ENCODE assay signal across 29 mouse cellular contexts in the genomic region with DNA sequence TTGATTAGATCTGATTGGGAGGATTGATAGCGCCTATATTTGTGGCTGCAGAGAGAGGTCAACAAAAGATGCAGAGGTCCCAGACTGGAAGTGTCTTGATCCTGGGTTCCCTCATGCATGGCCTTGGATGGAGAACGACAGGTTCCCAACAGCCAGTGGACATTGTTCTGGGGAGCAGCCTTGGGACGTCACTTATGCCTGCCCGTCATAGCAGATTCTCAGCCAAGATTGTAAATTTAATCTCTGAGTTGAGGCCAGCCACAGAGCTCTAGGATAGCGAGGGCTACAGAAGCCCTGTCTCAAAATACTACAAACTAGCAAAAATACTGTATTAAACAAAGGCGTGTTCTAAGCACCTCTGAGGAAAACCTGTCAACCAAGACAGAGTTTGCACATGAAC. TPM values are rescaled to one million over a fixed set of nuclear protein-coding genes. Genes with fewer than 3 reads are reported as not detected.
DNase-seq lines count a peak whose midpoint lies in the region; ATAC-seq and TF ChIP-seq lines count a peak whose summit lies in the region.
"Had no signal": no experiment of that assay in that cellular context is flagged by ENCODE, and none has a peak within 500 bp of the region (broad histone marks: within the 10 kb centered on the region; RNA-seq: fewer than 3 reads in every experiment).

No protein-coding gene starts in this region.

- peak overlapping the region; percentile 33; the same call in 1 of the 2 replicates for H3K27ac ChIP-seq in stomach, embryonic 16.5 days (ENCODE audit: low read length)
- H3K27ac ChIP-seq in stomach, postnatal 0 days (replicated peaks) = no peak overlapping the region
- 0 out of 2 replicates have a peak overlapping the region, but pooled peaks have one; percentile 73 for H3K27ac ChIP-seq in intestine, postnatal 0 days (ENCODE audit: low read depth, low read length)
- H3K27ac ChIP-seq: forebrain, embryonic 10.5 days; forebrain, embryonic 13.5 days; heart, embryonic 15.5 days; hindbrain, embryonic 10.5 days; hindbrain, embryonic 13.5 days had no signal

- no peak overlapping the region for H3K4me2 ChIP-seq in stomach, embryonic 16.5 days (ENCODE audit: low read depth, low read length)
- H3K4me2 ChIP-seq in stomach, postnatal 0 days (replicated peaks; ENCODE audit: low read depth) = no peak overlapping the region
- peak overlapping the region; percentile 57 for H3K4me2 ChIP-seq in intestine, postnatal 0 days (replicated peaks; ENCODE audit: low read depth)
- H3K4me2 ChIP-seq: forebrain, embryonic 13.5 days; heart, embryonic 12.5 days; heart, embryonic 15.5 days; hindbrain, embryonic 13.5 days had no signal

- no peaks in the 10 kb centered on the region for H3K4me1 ChIP-seq in stomach, embryonic 16.5 days (ENCODE audit: control insufficient read depth, insufficient read depth, low read length)
- no peaks in the 10 kb centered on the region for H3K4me1 ChIP-seq in stomach, postnatal 0 days (replicated peaks; ENCODE audit: control insufficient read depth, insufficient read depth)
- no peaks in the 10 kb centered on the region; the same call in 1 of the 2 replicates for H3K4me1 ChIP-seq in intestine, postnatal 0 days (replicated peaks; ENCODE audit: control insufficient read depth, insufficient read depth, low read length)
- H3K4me1 ChIP-seq: forebrain, embryonic 10.5 days; forebrain, embryonic 13.5 days; heart, embryonic 12.5 days; heart, embryonic 15.5 days; hindbrain, embryonic 10.5 days; hindbrain, embryonic 13.5 days had no signal

- no peaks in the 10 kb centered on the region for H3K9me3 ChIP-seq in stomach, embryonic 16.5 days (replicated peaks; ENCODE audit: control insufficient read depth, low read length)
- no peaks in the 10 kb centered on the region for H3K9me3 ChIP-seq in stomach, postnatal 0 days (ENCODE audit: control insufficient read depth, low read length)
- no peaks in the 10 kb centered on the region for H3K9me3 ChIP-seq in intestine, postnatal 0 days (ENCODE audit: control insufficient read depth)
- H3K9me3 ChIP-seq: forebrain, embryonic 10.5 days; forebrain, embryonic 13.5 days; heart, embryonic 15.5 days; hindbrain, embryonic 10.5 days; hindbrain, embryonic 13.5 days had no signal

- 64% methylated on average over 6 of the region's 6 CpGs for WGBS in stomach, embryonic 16.5 days
- WGBS in stomach, postnatal 0 days = 62% methylated on average over 6 of the region's 6 CpGs
- 45% methylated on average over 6 of the region's 6 CpGs for WGBS in intestine, postnatal 0 days

- no peak overlapping the region for H3K9ac ChIP-seq in stomach, embryonic 16.5 days (ENCODE audit: low read length)
- H3K9ac ChIP-seq in stomach, postnatal 0 days (ENCODE audit: low read length) = no peak overlapping the region
- no peak overlapping the region for H3K9ac ChIP-seq in intestine, postnatal 0 days (ENCODE audit: low read depth, low read length)
- H3K9ac ChIP-seq: forebrain, embryonic 13.5 days; heart, embryonic 12.5 days; heart, embryonic 15.5 days; hindbrain, embryonic 13.5 days had no signal

- ATAC-seq in stomach, embryonic 16.5 days (ENCODE audit: insufficient read depth, low FRiP score) = no peak
- no peak for ATAC-seq in stomach, postnatal 0 days (ENCODE audit: low FRiP score, low TSS enrichment)
- 0 out of 2 replicates have a peak, but pooled peaks have one; percentile 20 for ATAC-seq in intestine, postnatal 0 days
- ATAC-seq: CD4-positive, CD25-positive, alpha-beta regulatory T cell, adult 4 months; forebrain, embryonic 13.5 days; forebrain, embryonic 16.5 days; hindbrain, embryonic 16.5 days had no signal

- intact Hi-C loops in gastrocnemius, postnatal 14 days (cut with DNase I; ENCODE audit: low total_unique reads) = no loop called here

- H3K36me3 ChIP-seq in stomach, embryonic 16.5 days (ENCODE audit: control insufficient read depth, insufficient read depth, low read length) = no peaks in the 10 kb centered on the region
- no peaks in the 10 kb centered on the region for H3K36me3 ChIP-seq in stomach, postnatal 0 days (ENCODE audit: control insufficient read depth, insufficient read depth, low read length)
- H3K36me3 ChIP-seq in intestine, postnatal 0 days (ENCODE audit: control insufficient read depth, insufficient read depth) = peaks cover 13% of the 10 kb centered on the region; the same call in 1 of the 2 replicates
- H3K36me3 ChIP-seq: forebrain, embryonic 10.5 days; heart, embryonic 12.5 days; heart, embryonic 15.5 days; hindbrain, embryonic 10.5 days; hindbrain, embryonic 13.5 days had no signal

- no peaks in the 10 kb centered on the region for H3K27me3 ChIP-seq in stomach, embryonic 16.5 days (ENCODE audit: control insufficient read depth, insufficient read depth, low read length)
- no peaks in the 10 kb centered on the region for H3K27me3 ChIP-seq in stomach, postnatal 0 days (ENCODE audit: control insufficient read depth, insufficient read depth, low read length)
- no peaks in the 10 kb centered on the region for H3K27me3 ChIP-seq in intestine, postnatal 0 days (replicated peaks; ENCODE audit: control insufficient read depth, insufficient read depth, low read length)
- H3K27me3 ChIP-seq: forebrain, embryonic 13.5 days; heart, embryonic 12.5 days; heart, embryonic 15.5 days; hindbrain, embryonic 13.5 days had no signal

- H3K4me3 ChIP-seq in stomach, embryonic 16.5 days (replicated peaks; ENCODE audit: low read length) = no peak overlapping the region
- no peak overlapping the region for H3K4me3 ChIP-seq in stomach, postnatal 0 days (ENCODE audit: low read depth, low read length)
- peak overlapping the region; percentile 26 for H3K4me3 ChIP-seq in intestine, postnatal 0 days (ENCODE audit: low read depth, low read length)
- H3K4me3 ChIP-seq: forebrain, embryonic 10.5 days; forebrain, embryonic 13.5 days; heart, embryonic 12.5 days; heart, embryonic 15.5 days; hindbrain, embryonic 10.5 days; hindbrain, embryonic 13.5 days had no signal

- peak; percentile 31 for DNase-seq in adrenal gland, postnatal 14 days
- DNase-seq in adrenal gland, postnatal 10 days = no peak
- DNase-seq in stomach, postnatal 0 days (ENCODE audit: low spot score) = no peak
- no peak for DNase-seq in gastrocnemius, postnatal 14 days
- DNase-seq: cerebellum, adult 18-20 months; cerebellum, adult 9-10 months; cerebellum, postnatal 14 days; gastrocnemius, postnatal 10 days; heart, adult 18-20 months; heart, postnatal 10 days; heart, postnatal 36 days; kidney, adult 11 months had no signal

- TF ChIP-seq CTCF in stomach, postnatal 0 days (IDR thresholded peaks at IDR 0.05; ENCODE audit: low read depth) = no peak
- TF ChIP-seq CTCF in intestine, postnatal 0 days (IDR thresholded peaks at IDR 0.05; ENCODE audit: low read depth) = no peak

- no peak for TF ChIP-seq EP300 in stomach, postnatal 0 days (optimal IDR thresholded peaks at IDR 0.05)

RNA-seq across cellular contexts. Expression of a gene that starts 18.3 kb away (rescaled TPM):
- total RNA-seq in adrenal gland, postnatal 14 days (2021) = not detected in 2 replicates
- under 1 TPM; 0.36 to 0.48 TPM for total RNA-seq in adrenal gland, postnatal 10 days (2021)
- polyA plus RNA-seq in stomach, embryonic 16.5 days (2015; fragmentation: Nextera tagmentation; extraction: Ambion mirVana) = 0.18 and 0.39 TPM in 2 replicates
- polyA plus RNA-seq in stomach, postnatal 0 days (2015; fragmentation: Nextera tagmentation; extraction: Ambion mirVana) = not detected in 2 replicates
- polyA plus RNA-seq in intestine, postnatal 0 days (2015; fragmentation: Nextera tagmentation; extraction: Ambion mirVana) = 0.13 TPM in 1 of 2 replicates, not detected in the other
- total RNA-seq in gastrocnemius, postnatal 14 days (2021) = under 1 TPM; 0.89 to 0.98 TPM
- polyA plus RNA-seq: CD4-positive, CD25-positive, alpha-beta regulatory T cell, adult 4 months; forebrain, embryonic 13.5 days; forebrain, embryonic 16.5 days; heart, embryonic 12.5 days; heart, embryonic 15.5 days; hindbrain, embryonic 16.5 days had no signal

RNA-seq across cellular contexts. Expression of a gene that starts 22.6 kb away (rescaled TPM):
- not detected in 2 replicates for total RNA-seq in adrenal gland, postnatal 14 days (2021)
- not detected for total RNA-seq in adrenal gland, postnatal 10 days (2021)
- polyA plus RNA-seq in stomach, embryonic 16.5 days (2015; fragmentation: Nextera tagmentation; extraction: Ambion mirVana) = not detected in 2 replicates
- not detected in 2 replicates for polyA plus RNA-seq in stomach, postnatal 0 days (2015; fragmentation: Nextera tagmentation; extraction: Ambion mirVana)
- not detected in 2 replicates for polyA plus RNA-seq in intestine, postnatal 0 days (2015; fragmentation: Nextera tagmentation; extraction: Ambion mirVana)
- not detected for total RNA-seq in gastrocnemius, postnatal 14 days (2021)
- total RNA-seq: gastrocnemius, adult 18-20 months; gastrocnemius, postnatal 10 days; gastrocnemius, postnatal 4 days; heart, adult 18-20 months; heart, postnatal 10 days; heart, postnatal 36 days; MEL had no signal
- polyA plus RNA-seq: CD4-positive, CD25-positive, alpha-beta regulatory T cell, adult 4 months; embryonic facial prominence, embryonic 11.5 days; embryonic facial prominence, embryonic 14.5 days; forebrain, embryonic 10.5 days; forebrain, embryonic 13.5 days; forebrain, embryonic 16.5 days; heart, embryonic 12.5 days; heart, embryonic 15.5 days; hindbrain, embryonic 10.5 days; hindbrain, embryonic 13.5 days; hindbrain, embryonic 16.5 days had no signal

RNA-seq across cellular contexts. Expression of a gene that starts 55.6 kb away (rescaled TPM):
- not detected in 2 replicates for total RNA-seq in adrenal gland, postnatal 14 days (2021)
- total RNA-seq in adrenal gland, postnatal 10 days (2021) = not detected
- polyA plus RNA-seq in stomach, embryonic 16.5 days (2015; fragmentation: Nextera tagmentation; extraction: Ambion mirVana) = 0.53 and 0.92 TPM in 2 replicates
- 0.11 and 0.15 TPM in 2 replicates for polyA plus RNA-seq in stomach, postnatal 0 days (2015; fragmentation: Nextera tagmentation; extraction: Ambion mirVana)
- polyA plus RNA-seq in intestine, postnatal 0 days (2015; fragmentation: Nextera tagmentation; extraction: Ambion mirVana) = 0.07 TPM in 1 of 2 replicates, not detected in the other
- not detected for total RNA-seq in gastrocnemius, postnatal 14 days (2021)
- total RNA-seq: gastrocnemius, adult 18-20 months; gastrocnemius, postnatal 10 days; gastrocnemius, postnatal 4 days; heart, adult 18-20 months; heart, postnatal 10 days; heart, postnatal 36 days; MEL had no signal
- polyA plus RNA-seq: C2C12; CD4-positive, CD25-positive, alpha-beta regulatory T cell, adult 4 months; forebrain, embryonic 10.5 days; forebrain, embryonic 13.5 days; forebrain, embryonic 16.5 days; heart, embryonic 12.5 days; heart, embryonic 15.5 days; hindbrain, embryonic 10.5 days had no signal
